Mouse (Mus musculus) heart, adult 2 months (tissue): ENCODE measurements at regions not wholly inside any gene's neighbourhood (a gene's known extent, or its start where the extent isn't known, plus 50 kb on each side); places are given as distances from the start of the nearest gene placed in this dataset.

Experiments used
- CTCF ChIP-seq: fragments of 200-600 bp; IDR thresholded peaks from 2 replicates; pipeline ENCODE4 v1.8.1; 2022; ENCODE audit warnings: antibody characterized with exemption, mild to moderate bottlenecking, moderate library complexity
- EP300 ChIP-seq: fragments of 200-500 bp; IDR thresholded peaks from 2 replicates; pipeline ENCODE4 v1.6.1; 2011; ENCODE audit warnings: low read depth, low read length, control low read depth; ENCODE audit not compliant: insufficient read depth
- POLR2A ChIP-seq: fragments of 200-500 bp; IDR thresholded peaks from 2 replicates; pipeline ENCODE4 v1.6.1; 2011; ENCODE audit warnings: mild to moderate bottlenecking, low read depth, low read length, control low read depth; ENCODE audit not compliant: insufficient read depth

GRCm38 (mm10) chr2:116177155-116177554 lies 111.5 kb upstream of the Meis2 start:
- TF ChIP-seq CTCF = no peak
- TF ChIP-seq POLR2A = no peak
- TF ChIP-seq EP300 = no peak
